Mouse (Mus musculus) embryo, embryonic 11 days (tissue): ENCODE measurements around the gene 4930469K13Rik.

Experiments used
- DNase-seq: peaks from one replicate; pipeline ENCODE4 v3.0.0-alpha.2; 2015

4930469K13Rik gene

GRCm38 (mm10) chr11:34078581-34078980 lies 19.8 kb downstream of the 4930469K13Rik start:
- DNase-seq = no peak

- no peak for DNase-seq
These were observed 20.5 kb downstream of the 4930469K13Rik start for GRCm38 (mm10) chr11:34077870-34078269.

DNA sequence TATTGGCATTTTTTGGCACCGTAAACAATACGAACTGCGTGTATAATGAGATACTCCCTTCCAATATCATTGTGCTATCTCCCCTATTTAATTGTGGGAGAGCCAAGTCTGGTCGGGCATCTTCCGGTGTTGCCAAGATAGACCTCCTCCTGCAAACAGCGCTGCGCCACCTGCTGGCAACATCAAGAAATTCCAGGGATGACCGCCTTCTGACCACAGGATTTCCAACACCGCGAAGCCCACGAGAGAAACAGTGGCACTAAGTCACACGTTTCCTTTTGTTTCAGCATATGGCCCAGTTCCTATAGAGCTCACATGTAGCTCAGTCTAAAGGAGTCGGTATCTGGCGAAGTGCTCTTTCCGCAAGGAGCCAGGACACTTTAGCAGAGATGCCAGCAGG lies 24.6 kb downstream of the 4930469K13Rik start:
- peak; percentile 78 for DNase-seq

GRCm38 (mm10) chr11:34072309-34072708 lies 26.0 kb downstream of the 4930469K13Rik start:
- DNase-seq = peak; percentile 11

DNA sequence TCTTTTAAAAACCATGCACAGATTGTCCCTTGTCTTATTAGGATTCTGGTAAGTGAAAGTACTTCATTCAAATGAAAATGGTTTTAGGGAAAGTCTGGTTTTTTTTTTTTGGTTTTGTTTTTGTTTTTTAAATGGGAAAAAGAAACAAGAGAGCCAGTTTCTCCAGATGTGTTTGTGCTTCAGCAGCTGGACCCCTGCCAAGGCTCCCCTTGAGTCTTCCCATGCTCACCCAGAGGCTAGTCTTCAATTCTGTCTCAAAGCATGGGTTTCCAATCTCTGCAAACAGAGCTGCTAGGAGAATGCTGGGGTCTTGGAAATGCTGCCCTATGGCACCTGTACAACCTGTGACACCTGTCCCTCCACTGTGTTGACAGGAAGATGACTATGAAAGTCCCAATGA lies 27.8 kb downstream of the 4930469K13Rik start:
- DNase-seq = no peak

- peak; percentile 7 for DNase-seq
These were observed 34.5 kb downstream of the 4930469K13Rik start for GRCm38 (mm10) chr11:34063702-34064485.

DNA sequence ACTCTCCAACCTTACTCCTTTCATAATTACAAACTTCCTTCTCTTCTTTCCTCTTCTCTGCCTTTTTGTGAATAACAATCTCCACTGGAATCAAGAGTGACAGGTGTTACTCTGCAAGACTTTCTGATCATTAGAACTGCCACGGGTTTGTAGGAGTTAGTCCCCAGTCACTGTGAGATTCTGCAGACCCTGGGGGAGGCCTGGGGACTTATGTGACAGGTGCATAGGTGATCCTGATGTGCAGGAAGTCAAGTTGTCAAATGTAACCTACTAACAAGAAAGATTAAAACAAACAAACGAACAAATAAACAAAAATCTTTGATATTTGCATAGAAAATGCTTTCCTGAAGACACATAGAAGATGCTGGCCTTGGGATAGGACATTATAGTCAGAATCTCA lies 35.1 kb downstream of the 4930469K13Rik start:
- DNase-seq = no peak

- no peak for DNase-seq
These were observed 36.6 kb downstream of the 4930469K13Rik start for GRCm38 (mm10) chr11:34061740-34062139.

DNA sequence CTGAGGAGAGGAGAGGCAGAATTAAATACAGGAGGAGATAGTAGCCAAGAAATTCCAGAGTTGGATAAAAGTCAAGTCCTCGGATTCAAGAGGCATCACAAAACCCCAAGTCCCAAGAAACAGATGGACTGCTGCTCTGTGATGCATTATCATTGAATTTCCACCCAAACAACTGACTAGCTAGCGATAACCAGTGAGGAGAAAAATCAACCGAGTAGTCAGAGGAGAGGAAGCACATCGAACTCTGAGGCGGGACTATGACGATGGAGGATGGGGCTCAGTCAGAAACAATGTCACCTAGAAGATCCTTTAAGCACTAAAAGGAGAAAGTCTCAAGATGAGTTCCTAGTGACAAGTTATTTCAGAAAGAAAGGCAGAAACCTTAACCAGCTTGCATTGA lies 39.4 kb downstream of the 4930469K13Rik start:
- DNase-seq = no peak

DNA sequence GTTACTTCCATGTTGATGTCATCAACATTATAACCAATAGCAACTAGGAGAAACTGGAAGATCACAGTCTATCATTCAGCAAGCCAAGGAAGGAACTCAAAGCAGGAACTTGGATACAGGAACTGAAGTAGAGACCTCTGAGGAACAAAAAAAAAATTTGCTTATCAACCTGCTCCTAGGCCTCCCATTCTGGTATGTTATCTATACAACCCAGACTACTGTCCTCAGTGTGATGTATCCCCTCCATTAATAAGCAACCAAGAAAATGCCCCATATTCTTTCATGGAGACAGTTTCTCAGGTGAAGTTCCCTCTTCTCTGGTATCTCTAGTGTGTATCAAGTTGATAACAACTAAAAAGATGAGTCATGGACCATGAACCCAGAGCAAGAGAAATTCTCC lies 40.0 kb downstream of the 4930469K13Rik start:
- no peak for DNase-seq

GRCm38 (mm10) chr11:34056715-34057114 lies 41.6 kb downstream of the 4930469K13Rik start:
- no peak for DNase-seq

GRCm38 (mm10) chr11:34054031-34054727 lies 44.2 kb downstream of the 4930469K13Rik start:
- no peak for DNase-seq

DNA sequence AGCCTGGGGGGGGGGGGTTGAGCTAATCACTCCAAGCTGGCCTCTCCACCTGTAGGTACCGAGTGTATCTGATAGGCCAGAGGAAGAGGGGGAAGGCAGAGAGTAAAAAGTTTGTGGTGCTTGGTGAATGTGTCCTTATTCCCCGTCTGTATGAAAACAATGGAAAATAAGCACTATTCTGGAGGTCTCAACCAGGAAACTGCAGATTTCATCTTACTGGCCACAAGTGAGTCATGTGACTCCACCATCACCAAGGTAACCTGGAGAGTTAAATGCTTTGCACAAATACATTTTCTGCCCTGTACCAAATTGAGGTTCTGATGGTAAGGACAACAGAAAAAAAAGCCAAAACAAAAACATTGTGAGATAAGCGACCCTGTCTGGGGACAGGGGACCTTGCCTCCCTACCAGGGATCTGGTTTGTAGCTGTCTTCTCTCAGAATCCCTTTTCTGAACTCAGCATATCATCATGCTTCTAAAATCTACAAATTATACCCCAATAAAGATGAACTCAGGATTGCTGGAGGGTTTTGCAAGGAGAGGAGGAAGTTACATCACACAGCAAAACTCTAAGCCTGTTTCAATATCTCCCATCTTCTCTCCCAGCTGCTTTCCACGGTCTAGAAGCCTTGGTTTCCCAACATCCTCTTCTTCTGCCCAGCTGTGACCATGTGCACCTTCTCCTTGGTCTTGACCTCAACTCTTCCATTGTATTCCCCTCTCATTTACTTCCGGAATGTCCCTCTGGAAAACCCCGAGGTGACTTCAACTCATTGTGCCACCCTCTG lies 45.1 kb downstream of the 4930469K13Rik start:
- no peak for DNase-seq

DNA sequence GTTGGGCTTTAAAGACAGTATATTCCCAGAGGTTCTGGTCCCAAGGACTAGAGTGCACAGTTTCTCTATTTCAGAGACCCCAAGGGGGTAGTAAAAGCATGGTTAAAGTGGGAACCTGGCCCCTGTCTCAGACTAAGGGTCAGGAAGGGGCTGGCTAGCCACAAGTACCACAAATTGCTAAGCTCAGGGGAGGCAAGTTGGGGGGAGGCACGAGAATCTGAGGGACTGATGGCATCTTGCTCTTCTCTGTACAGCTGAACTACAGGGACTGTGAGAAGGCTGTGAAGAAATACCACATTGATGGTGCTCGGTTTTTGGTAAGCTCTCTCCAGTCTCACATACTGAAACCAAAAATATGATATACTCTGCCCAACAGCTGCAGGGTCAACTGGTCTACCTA lies 47.7 kb downstream of the 4930469K13Rik start:
- no peak for DNase-seq

GRCm38 (mm10) chr11:34050063-34050462 lies 48.3 kb downstream of the 4930469K13Rik start:
- DNase-seq = no peak

GRCm38 (mm10) chr11:34049125-34049379 lies 49.3 kb downstream of the 4930469K13Rik start:
- DNase-seq = no peak

DNA sequence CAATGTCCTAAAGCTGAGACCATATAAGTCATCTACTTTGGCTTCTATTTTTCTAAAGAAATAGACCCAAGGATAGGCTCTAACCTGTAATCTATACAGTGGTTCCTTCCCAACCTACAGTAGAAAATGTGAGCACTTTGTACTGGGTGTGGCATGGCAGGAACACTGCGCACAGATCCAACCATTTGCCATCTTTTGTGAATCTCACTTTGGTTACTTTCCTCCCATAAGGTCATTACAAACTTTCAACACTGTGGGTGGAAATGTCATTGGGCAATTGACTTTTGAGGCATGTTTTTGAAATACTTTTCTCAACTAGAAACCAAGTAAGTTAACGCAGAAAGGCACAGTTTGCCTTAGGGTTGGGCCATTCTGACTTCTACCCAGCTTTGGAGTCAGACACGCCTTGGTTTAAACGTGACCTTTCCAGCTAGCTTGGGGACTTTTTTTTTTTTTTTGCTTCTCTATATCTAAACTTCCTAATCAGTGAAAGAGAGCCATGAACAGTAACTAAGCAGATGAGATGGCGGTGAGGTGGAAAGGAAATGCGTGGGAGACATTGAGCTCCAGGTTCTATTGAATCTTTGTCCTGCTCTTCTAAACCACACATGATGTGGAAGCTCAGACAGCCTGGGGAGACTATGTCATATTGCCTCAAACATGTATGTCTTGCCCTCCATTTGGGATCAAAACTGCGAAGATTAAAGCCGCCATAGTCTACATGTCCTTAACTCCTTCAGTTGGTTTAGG lies 49.8 kb downstream of the 4930469K13Rik start:
- DNase-seq = no peak

- DNase-seq = no peak
These were observed 50.8 kb downstream of the 4930469K13Rik start for GRCm38 (mm10) chr11:34047542-34047937.

- no peak for DNase-seq
These were observed 51.4 kb downstream of the 4930469K13Rik start, which contains the start of gene Lcp2 for GRCm38 (mm10) chr11:34046767-34047541. Gene Lcp2, plus strand, starts transcription at chr11:34046920.

- DNase-seq = no peak
These were observed 55.5 kb downstream of the 4930469K13Rik start for GRCm38 (mm10) chr11:34042808-34043207.

DNA sequence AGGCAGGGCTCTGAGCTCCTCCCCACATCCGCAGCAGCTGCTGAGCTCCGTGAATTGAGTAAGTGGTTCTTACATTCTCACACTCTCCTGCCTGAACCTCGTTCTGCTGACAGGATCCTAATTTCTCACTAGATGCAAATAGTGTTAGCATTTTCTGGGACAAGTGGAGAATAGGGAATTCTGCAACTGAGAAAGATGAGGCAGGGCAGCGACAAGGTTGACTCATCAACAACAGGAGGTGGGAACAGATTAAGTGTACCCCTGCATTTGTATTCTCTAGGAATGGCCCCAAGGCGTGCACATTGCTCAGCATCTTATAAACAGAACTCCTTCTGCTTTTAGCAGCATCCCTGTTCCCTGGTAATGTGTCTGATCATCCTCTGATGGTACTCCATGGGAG lies 58.3 kb downstream of the 4930469K13Rik start:
- no peak for DNase-seq
